Comparison of ENCODE assay signal across 19 mouse cellular contexts in genomic region chr4:137438842-137439241, GRCm38 (mm10). TPM values are rescaled to one million over a fixed set of nuclear protein-coding genes. Genes with fewer than 3 reads are reported as not detected.
DNase-seq lines count a peak whose midpoint lies in the region; ATAC-seq lines count a peak whose summit lies in the region.
"Had no signal": no experiment of that assay in that cellular context is flagged by ENCODE, and none has a peak within 500 bp of the region (broad histone marks: within the 10 kb centered on the region; RNA-seq: fewer than 3 reads in every experiment).

No protein-coding gene starts in this region.

- no peak overlapping the region for H3K4me3 ChIP-seq in forebrain, embryonic 11.5 days (ENCODE audit: low read depth, low read length)
- H3K4me3 ChIP-seq: layer of hippocampus, adult 2 months had no signal

- 91% methylated on average over 8 of the region's 8 CpGs for WGBS in forebrain, embryonic 11.5 days

- H3K9ac ChIP-seq in forebrain, embryonic 11.5 days (ENCODE audit: low read length): no peak overlapping the region

- H3K9me3 ChIP-seq in forebrain, embryonic 11.5 days (ENCODE audit: control insufficient read depth, low read length): no peaks in the 10 kb centered on the region

- H3K27ac ChIP-seq in forebrain, embryonic 11.5 days (ENCODE audit: low read depth, low read length): no peak overlapping the region
- H3K27ac ChIP-seq: layer of hippocampus, adult 2 months had no signal

- H3K36me3 ChIP-seq in forebrain, embryonic 11.5 days (ENCODE audit: control insufficient read depth, insufficient read depth, low read length): no peaks in the 10 kb centered on the region

- DNase-seq in MEL-GATA-1-ER (ENCODE audit: extremely low read depth, low read depth) (peak; percentile 65), liver (peak; percentile 62)
- DNase-seq in c-Kit-positive CD71-positive TER-119-positive erythroid progenitor cells, embryonic 14.5 days (ENCODE audit: low spot score): peak; percentile 78
- no peak for DNase-seq in left cerebral cortex, adult 9 months (ENCODE audit: low spot score in 2 of 2)
- DNase-seq in kidney, adult 11 months: no peak
- no peak for DNase-seq in forebrain, embryonic 11.5 days (ENCODE audit: low spot score)
- DNase-seq: adrenal gland, adult 8-10 months; right cerebral cortex, adult 18-20 months had no signal

- ATAC-seq in megakaryocyte-erythroid progenitor cell, adult 5-6 weeks (replicated peaks; ENCODE audit: low FRiP score, low TSS enrichment, poor library complexity, severe bottlenecking): peak; percentile 96
- ATAC-seq in forebrain, embryonic 11.5 days (replicated peaks; ENCODE audit: low FRiP score): no peak
- ATAC-seq: CD4-positive, CD25-positive, alpha-beta regulatory T cell, adult 4 months; hindbrain, embryonic 16.5 days; Patski had no signal

- H3K4me2 ChIP-seq in forebrain, embryonic 11.5 days (ENCODE audit: low read depth, low read length, severe bottlenecking): no peak overlapping the region

- no peaks in the 10 kb centered on the region for H3K27me3 ChIP-seq in forebrain, embryonic 11.5 days (ENCODE audit: control insufficient read depth, insufficient read depth, low read length)
- H3K27me3 ChIP-seq: Patski had no signal

- H3K4me1 ChIP-seq in forebrain, embryonic 11.5 days (replicated peaks; ENCODE audit: control insufficient read depth, insufficient read depth, low read length): no peaks in the 10 kb centered on the region

RNA-seq across cellular contexts. Expression of gene Cela3b, which starts 8.5 kb away (rescaled TPM):
- total RNA-seq in megakaryocyte-erythroid progenitor cell, adult 5-6 weeks (2014; fragmentation: Nextera tagmentation): not detected in 2 replicates
- not detected in 2 replicates for total RNA-seq in megakaryocyte-erythroid progenitor cell, adult 5-6 weeks (2017)
- not detected in 2 replicates for polyA plus RNA-seq in forebrain, embryonic 11.5 days (2014; fragmentation: Nextera tagmentation; extraction: Ambion mirVana)
- total RNA-seq: layer of hippocampus, adult 2 months; left cerebral cortex, postnatal 14 days had no signal
- polyA plus RNA-seq: CD4-positive, CD25-positive, alpha-beta regulatory T cell, adult 4 months; heart, postnatal 0 days; hindbrain, embryonic 16.5 days; kidney, embryonic 16.5 days; Patski had no signal

RNA-seq across cellular contexts. Expression of gene 1700013G24Rik, which starts 14.2 kb away (rescaled TPM):
- not detected in 2 replicates for total RNA-seq in megakaryocyte-erythroid progenitor cell, adult 5-6 weeks (2014; fragmentation: Nextera tagmentation)
- total RNA-seq in megakaryocyte-erythroid progenitor cell, adult 5-6 weeks (2017): not detected in 2 replicates
- not detected in 2 replicates for polyA plus RNA-seq in forebrain, embryonic 11.5 days (2014; fragmentation: Nextera tagmentation; extraction: Ambion mirVana)
- total RNA-seq: adrenal gland, adult 8-10 months; layer of hippocampus, adult 2 months; left cerebral cortex, postnatal 14 days; liver, adult 2 months had no signal
- polyA plus RNA-seq: CD4-positive, CD25-positive, alpha-beta regulatory T cell, adult 4 months; heart, postnatal 0 days; hindbrain, embryonic 16.5 days; kidney, embryonic 16.5 days; liver, adult 2 months; Patski; spleen, adult 2 months had no signal

RNA-seq across cellular contexts. Expression of gene Cela3a, which starts 29.3 kb away (rescaled TPM):
- not detected in 2 replicates for total RNA-seq in megakaryocyte-erythroid progenitor cell, adult 5-6 weeks (2014; fragmentation: Nextera tagmentation)
- not detected in 2 replicates for total RNA-seq in megakaryocyte-erythroid progenitor cell, adult 5-6 weeks (2017)
- not detected in 2 replicates for polyA plus RNA-seq in forebrain, embryonic 11.5 days (2014; fragmentation: Nextera tagmentation; extraction: Ambion mirVana)
- total RNA-seq: adrenal gland, adult 8-10 months; layer of hippocampus, adult 2 months; left cerebral cortex, postnatal 14 days; liver, adult 2 months had no signal
- polyA plus RNA-seq: CD4-positive, CD25-positive, alpha-beta regulatory T cell, adult 4 months; gonadal fat pad, adult 2 months; heart, postnatal 0 days; hindbrain, embryonic 16.5 days; kidney, embryonic 16.5 days; liver, adult 2 months; Patski had no signal

RNA-seq across cellular contexts. Expression of gene Hspg2, which starts 29.7 kb away (rescaled TPM):
- 0.22 TPM in 1 of 2 replicates, not detected in the other for total RNA-seq in megakaryocyte-erythroid progenitor cell, adult 5-6 weeks (2014; fragmentation: Nextera tagmentation)
- not detected in 2 replicates for total RNA-seq in megakaryocyte-erythroid progenitor cell, adult 5-6 weeks (2017)
- polyA plus RNA-seq in forebrain, embryonic 11.5 days (2014; fragmentation: Nextera tagmentation; extraction: Ambion mirVana): 21.0 and 21.3 TPM in 2 replicates
- polyA plus RNA-seq: CD4-positive, CD25-positive, alpha-beta regulatory T cell, adult 4 months had no signal

Comparison
In these comparisons a context has a peak if more than half of its experiments do, and no peak if none do; other contexts are left out.
1. DNase-seq: peak in MEL-GATA-1-ER (single experiment), c-Kit-positive CD71-positive TER-119-positive erythroid progenitor cells, embryonic 14.5 days (single experiment) and liver (single experiment); none in left cerebral cortex, adult 9 months (0 of 2), kidney, adult 11 months (single experiment) and forebrain, embryonic 11.5 days (single experiment).